ENCODE assay signal across 8 mouse cellular contexts in the genomic region with DNA sequence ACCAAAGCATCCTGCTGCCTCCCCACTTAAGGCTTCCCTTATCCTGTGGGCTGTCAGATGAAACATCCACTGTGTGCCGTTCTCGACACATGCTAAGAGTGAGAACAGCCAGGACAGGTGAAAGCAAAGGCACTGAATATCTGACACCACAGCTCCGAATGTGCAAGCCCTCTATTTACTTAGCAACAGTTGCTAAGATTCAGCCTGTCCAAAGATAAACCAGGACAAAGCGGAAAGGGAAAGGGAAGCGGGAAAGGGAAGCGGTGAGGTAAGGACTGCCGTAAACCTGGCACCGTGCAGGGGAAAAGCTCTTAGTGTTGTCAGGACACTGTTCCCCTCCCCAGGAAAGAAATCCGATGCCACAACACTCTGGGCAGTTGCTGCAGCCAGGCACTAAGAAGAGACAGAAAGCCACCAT.
DNase-seq lines count a peak whose midpoint lies in the region; ATAC-seq and TF ChIP-seq lines count a peak whose summit lies in the region.

No protein-coding gene starts in this region.

- no peak for TF ChIP-seq CTCF in lung, adult 2 months (IDR thresholded peaks at IDR 0.05; ENCODE audit: insufficient read depth, low read length)

- DNase-seq in adrenal gland, postnatal 10 days, result peak; percentile 33
- no peak for DNase-seq in adrenal gland, postnatal 4 days (ENCODE audit: low spot score in 2 of 2)
- DNase-seq in heart, postnatal 4 days, result peak; percentile 74
- DNase-seq in lung, adult 2 months, result peak; percentile 42
- no peak for DNase-seq in thymus, postnatal 25 days
- DNase-seq in urinary bladder, postnatal 36 days (ENCODE audit: low spot score in 2 of 2), result no peak
- no peak for DNase-seq in left cerebral cortex, adult 11 months (ENCODE audit: low spot score)

- no peak overlapping the region for H3K4me3 ChIP-seq in embryonic facial prominence, embryonic 15.5 days (replicated peaks)
- no peak overlapping the region for H3K4me3 ChIP-seq in lung, adult 2 months (replicated peaks; ENCODE audit: extremely low read depth, low read depth, low read length)

- no peaks in the 10 kb centered on the region for H3K27me3 ChIP-seq in embryonic facial prominence, embryonic 15.5 days

- H3K4me1 ChIP-seq in embryonic facial prominence, embryonic 15.5 days, result peaks cover 9% of the 10 kb centered on the region
- peaks cover 19% of the 10 kb centered on the region for H3K4me1 ChIP-seq in lung, adult 2 months (ENCODE audit: control insufficient read depth, insufficient read depth, low read length)

- H3K36me3 ChIP-seq in embryonic facial prominence, embryonic 15.5 days, result no peaks in the 10 kb centered on the region

- WGBS in embryonic facial prominence, embryonic 15.5 days, result 52% methylated on average over 9 of the region's 9 CpGs
- WGBS in lung, adult 2 months, result 31% methylated on average over 9 of the region's 9 CpGs

- no peak overlapping the region for H3K4me2 ChIP-seq in embryonic facial prominence, embryonic 15.5 days (replicated peaks)

- ATAC-seq in embryonic facial prominence, embryonic 15.5 days (ENCODE audit: insufficient number of reproducible peaks, low FRiP score, low TSS enrichment, low read depth), result peak; percentile 11; the same call in 1 of the 2 replicates

- no peak overlapping the region for H3K9ac ChIP-seq in embryonic facial prominence, embryonic 15.5 days

- no peaks in the 10 kb centered on the region for H3K9me3 ChIP-seq in embryonic facial prominence, embryonic 15.5 days (replicated peaks)

- peak overlapping the region; percentile 34; the same call in 1 of the 2 replicates for H3K27ac ChIP-seq in embryonic facial prominence, embryonic 15.5 days (replicated peaks)

- TF ChIP-seq POLR2A in lung, adult 2 months (IDR thresholded peaks at IDR 0.05; ENCODE audit: borderline replicate concordance, extremely low read depth, low read depth, low read length), result no peak

Comparison
In these comparisons a context has a peak if more than half of its experiments do, and no peak if none do; other contexts are left out.
1. DNase-seq: peak in adrenal gland, postnatal 10 days (single experiment), heart, postnatal 4 days (single experiment) and lung, adult 2 months (single experiment); none in adrenal gland, postnatal 4 days (0 of 2), thymus, postnatal 25 days (single experiment), urinary bladder, postnatal 36 days (0 of 2) and left cerebral cortex, adult 11 months (single experiment).